Mouse (Mus musculus) embryonic facial prominence, embryonic 13.5 days (tissue): Measurements from ENCODE around the gene Pin4. TPM values are rescaled to one million over a fixed set of nuclear protein-coding genes. Genes with fewer than 3 reads are reported as not detected.
"Not testable (repeated sequence)": the region's sequence is repeated elsewhere in the genome, so short reads cannot be mapped to it uniquely, and the experiment has no call there.

Experiments
- ATAC-seq: fragments of 200-750 bp; cut with Nextera tagmentation; 2 replicates; pipeline ENCODE4 v1.8.0; 2017; ENCODE audit warnings: low read depth; ENCODE audit not compliant: insufficient number of reproducible peaks, insufficient read depth, low FRiP score, low TSS enrichment
- H3K27ac ChIP-seq: fragments of 300-500 bp; sonication (generic); 2 replicates; pipeline ENCODE4 v1.5.1; 2015; ENCODE audit warnings: moderate library complexity, mild to moderate bottlenecking, inconsistent platforms
- H3K27me3 ChIP-seq: fragments of 300-500 bp; sonication (generic); 2 replicates; pipeline ENCODE4 v1.6.1; 2015; ENCODE audit warnings: mild to moderate bottlenecking, inconsistent platforms
- H3K36me3 ChIP-seq: fragments of 300-500 bp; sonication (generic); 2 replicates; pipeline ENCODE4 v1.6.1; 2015; ENCODE audit warnings: mild to moderate bottlenecking, inconsistent platforms
- H3K4me1 ChIP-seq: fragments of 300-500 bp; sonication (generic); 2 replicates; pipeline ENCODE4 v1.6.1; 2015; ENCODE audit warnings: inconsistent platforms
- H3K4me2 ChIP-seq: fragments of 300-500 bp; sonication (generic); 2 replicates; pipeline ENCODE4 v1.6.1; 2015; ENCODE audit warnings: moderate library complexity, mild to moderate bottlenecking, inconsistent platforms
- H3K4me3 ChIP-seq: fragments of 300-500 bp; sonication (generic); 2 replicates; pipeline ENCODE4 v1.5.1; 2015; ENCODE audit warnings: mild to moderate bottlenecking, inconsistent platforms
- H3K9ac ChIP-seq: fragments of 300-500 bp; sonication (generic); 2 replicates; pipeline ENCODE4 v1.6.1; 2015; ENCODE audit warnings: mild to moderate bottlenecking, inconsistent platforms
- H3K9me3 ChIP-seq: fragments of 300-500 bp; sonication (generic); 2 replicates; pipeline ENCODE4 v1.6.1; 2016; ENCODE audit warnings: inconsistent platforms
- WGBS: fragments of 180-500 bp; shearing (Covaris S2); methylation state at CpG from one replicate; pipeline ENCODE4 v1.1.7; 2015; ENCODE audit warnings: mixed read lengths; 5-methylcytosine and 5-hydroxymethylcytosine counted together
- polyA plus RNA-seq: library from polyadenylated mRNA; unstranded; fragments of >200 nt; fragmentation: Nextera tagmentation; extraction: Ambion mirVana; gene quantifications from 2 replicates; pipeline ENCODE4 v1.2.1, GENCODE M21; 2015

Pin4 gene
- polyA plus RNA-seq, 1 experiment from 2014 or later = 69.1 TPM

DNA sequence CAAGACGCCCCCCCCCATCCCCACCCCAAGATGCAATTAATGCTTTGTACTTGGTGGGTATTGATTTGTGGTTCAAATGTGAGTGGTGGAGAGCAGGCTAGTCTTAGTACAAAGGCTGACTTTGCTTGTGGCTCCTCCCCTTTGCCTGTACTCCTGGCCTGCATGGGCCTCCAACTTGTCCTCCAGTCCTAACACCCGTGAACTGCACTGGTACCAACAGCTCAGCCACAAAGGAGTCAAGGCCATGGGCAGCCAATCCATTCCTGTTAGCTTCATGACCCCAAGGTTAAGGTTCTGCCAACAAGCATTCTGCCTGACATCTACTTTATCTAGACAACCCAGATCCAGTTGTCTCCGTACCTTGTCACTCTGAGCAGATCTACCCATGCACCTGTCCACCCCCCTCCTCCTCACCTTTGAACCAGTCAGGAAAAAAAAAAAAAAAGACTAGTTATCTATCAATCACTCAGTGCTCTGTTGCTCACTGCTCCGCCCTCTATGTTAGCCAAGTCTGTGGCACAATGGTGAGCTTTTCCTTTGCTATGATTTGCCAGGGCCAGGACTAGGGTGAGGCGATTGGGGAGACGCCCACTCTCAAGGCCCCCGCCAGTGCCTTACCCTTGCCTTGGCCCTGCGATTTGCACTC, 33.3 kb upstream of the Pin4 start:
- Histone ChIP-seq H3K9me3 (no peaks in the 10 kb centered on the region), H3K4me2 (no peak overlapping the region), H3K4me1 (peaks cover 6% of the 10 kb centered on the region; the same call in 1 of the 2 replicates), H3K27ac (no peak overlapping the region), H3K4me3 (no peak overlapping the region), H3K36me3 (no peaks in the 10 kb centered on the region), H3K27me3 (peaks cover 31% of the 10 kb centered on the region), H3K9ac (no peak overlapping the region)
- ATAC-seq = no peak
- 84% methylated on average over 8 of the region's 8 CpGs for WGBS

DNA sequence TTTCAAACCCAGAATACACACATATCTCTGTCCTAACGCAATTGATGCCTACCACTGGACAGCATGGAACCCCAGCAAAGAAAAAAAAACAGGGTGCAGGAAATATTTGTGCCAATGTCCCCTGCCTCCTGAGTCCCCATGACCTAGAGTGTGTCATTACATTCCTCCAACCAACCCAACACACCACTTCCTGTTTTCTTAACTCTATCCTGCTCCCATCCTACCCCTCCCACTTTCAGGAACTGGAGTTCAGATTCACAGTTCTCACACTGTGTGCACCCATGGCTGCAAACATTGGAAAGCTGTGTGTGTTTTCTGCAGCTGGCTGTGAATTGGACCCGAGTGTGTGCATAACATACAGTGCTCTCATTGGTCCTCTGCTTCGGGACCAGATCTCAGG, 28.6 kb upstream of the Pin4 start:
- H3K27me3 ChIP-seq = peaks cover 29% of the 10 kb centered on the region
- no peak overlapping the region for H3K27ac ChIP-seq
- H3K9me3 ChIP-seq = no peaks in the 10 kb centered on the region
- no peak for ATAC-seq
- H3K4me1 ChIP-seq = no peaks in the 10 kb centered on the region
- H3K9ac ChIP-seq = no peak overlapping the region
- H3K4me2 ChIP-seq = no peak overlapping the region
- no peaks in the 10 kb centered on the region for H3K36me3 ChIP-seq
- WGBS = 73% methylated on average over 3 of the region's 3 CpGs
- H3K4me3 ChIP-seq = no peak overlapping the region

DNA sequence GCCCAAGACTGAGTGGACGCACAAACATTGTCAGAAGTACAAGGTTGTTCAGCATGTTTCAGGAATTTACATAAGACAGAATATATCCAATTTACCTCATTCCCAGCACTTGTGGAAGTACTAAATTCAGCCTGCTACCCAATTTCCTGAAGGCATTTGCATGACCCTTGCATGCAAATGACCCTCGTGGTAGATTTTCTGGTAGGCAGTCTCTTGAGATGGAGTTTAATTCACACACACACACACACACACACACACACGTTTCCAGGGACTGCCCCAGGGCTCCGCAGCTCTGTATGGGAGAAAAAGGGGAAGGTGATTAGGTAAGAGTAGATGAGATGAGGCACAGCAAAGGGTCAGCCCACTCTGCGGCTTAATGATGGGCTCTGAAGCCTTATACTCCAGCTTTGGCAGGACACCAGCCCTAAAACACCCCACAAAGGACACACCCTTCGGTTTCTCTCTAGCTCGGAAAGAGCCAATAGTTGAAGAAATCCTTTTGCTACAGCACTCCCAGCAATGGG, 24.8 kb upstream of the Pin4 start:
- Histone ChIP-seq H3K4me1 (no peaks in the 10 kb centered on the region), H3K27ac (no peak overlapping the region), H3K9ac (no peak overlapping the region), H3K36me3 (no peaks in the 10 kb centered on the region), H3K4me3 (no peak overlapping the region), H3K9me3 (no peaks in the 10 kb centered on the region), H3K27me3 (peaks cover 18% of the 10 kb centered on the region), H3K4me2 (no peak overlapping the region)
- no peak for ATAC-seq
- 74% methylated on average over 7 of the region's 7 CpGs for WGBS

DNA sequence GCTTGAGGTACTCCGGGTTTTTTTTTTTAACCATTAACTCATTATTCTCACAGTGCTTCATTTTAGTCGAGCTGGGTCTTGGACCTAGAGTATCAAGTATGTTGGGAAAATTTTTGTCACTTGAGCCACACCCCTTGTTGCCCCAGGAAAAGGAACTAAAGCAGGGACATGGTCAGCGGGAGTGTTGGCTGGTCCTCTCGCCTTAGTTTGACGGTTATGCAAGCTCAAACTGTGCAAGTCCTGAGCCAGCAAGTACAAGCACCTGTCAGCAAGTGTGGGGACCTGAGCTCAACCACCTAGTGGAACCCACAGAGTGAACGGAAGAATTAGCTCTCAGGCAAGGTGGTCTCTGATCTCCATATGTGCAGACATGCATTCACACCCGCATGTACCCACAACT, 17.4 kb upstream of the Pin4 start:
- H3K4me2 ChIP-seq = no peak overlapping the region
- 61% methylated on average over 7 of the region's 7 CpGs for WGBS

GRCm38 (mm10) chrX:102103830-102104229, 15.4 kb upstream of the Pin4 start:
- not testable (repeated sequence) for H3K4me3 ChIP-seq, ATAC-seq, H3K9me3 ChIP-seq, H3K27ac ChIP-seq, H3K4me1 ChIP-seq, H3K36me3 ChIP-seq, H3K4me2 ChIP-seq, H3K9ac ChIP-seq
- 65% methylated on average over 2 of the region's 2 CpGs for WGBS
- peaks cover 22% of the 10 kb centered on the region; the same call in 1 of the 2 replicates for H3K27me3 ChIP-seq

More for the DNA sequence above, 17.4 kb upstream of the Pin4 start:
- Histone ChIP-seq H3K4me3 (no peak overlapping the region), H3K27ac (no peak overlapping the region), H3K36me3 (no peaks in the 10 kb centered on the region), H3K4me1 (no peaks in the 10 kb centered on the region), H3K27me3 (peaks cover 19% of the 10 kb centered on the region; the same call in 1 of the 2 replicates), H3K9me3 (no peaks in the 10 kb centered on the region), H3K9ac (no peak overlapping the region)
- no peak for ATAC-seq

GRCm38 (mm10) chrX:102109349-102109748, 9.9 kb upstream of the Pin4 start:
- WGBS = 74% methylated on average over 5 of the region's 5 CpGs
- H3K27me3 ChIP-seq = peaks cover 34% of the 10 kb centered on the region
- H3K4me1 ChIP-seq, H3K4me2 ChIP-seq, H3K9me3 ChIP-seq, H3K36me3 ChIP-seq, H3K4me3 ChIP-seq, H3K9ac ChIP-seq, ATAC-seq, H3K27ac ChIP-seq: not testable (repeated sequence)

GRCm38 (mm10) chrX:102115676-102116075, 3.6 kb upstream of the Pin4 start:
- 56% methylated on average over 4 of the region's 4 CpGs for WGBS
- Histone ChIP-seq H3K9ac (no peak overlapping the region), H3K27me3 (peaks cover 26% of the 10 kb centered on the region), H3K9me3 (no peaks in the 10 kb centered on the region), H3K36me3 (no peaks in the 10 kb centered on the region), H3K27ac (no peak overlapping the region), H3K4me3 (no peak overlapping the region), H3K4me2 (no peak overlapping the region), H3K4me1 (no peaks in the 10 kb centered on the region)
- no peak for ATAC-seq

GRCm38 (mm10) chrX:102121321-102121720, 2.1 kb downstream of the Pin4 start:
- no peak for ATAC-seq
- 79% methylated on average over 2 of the region's 2 CpGs for whole genome bisulfite sequencing
- no peaks in the 10 kb centered on the region for H3K9me3 ChIP-seq
- H3K4me1 ChIP-seq = no peaks in the 10 kb centered on the region
- no peak overlapping the region for H3K4me3 ChIP-seq
- H3K27ac ChIP-seq = no peak overlapping the region
- peaks cover 6% of the 10 kb centered on the region; the same call in 1 of the 2 replicates for H3K27me3 ChIP-seq
- no peak overlapping the region for H3K4me2 ChIP-seq
- H3K9ac ChIP-seq = no peak overlapping the region
- H3K36me3 ChIP-seq = peaks cover 15% of the 10 kb centered on the region

GRCm38 (mm10) chrX:102141157-102141556, 21.9 kb downstream of the Pin4 start:
- no peak overlapping the region for H3K9ac ChIP-seq
- peaks cover 9% of the 10 kb centered on the region; the same call in 1 of the 2 replicates for H3K27me3 ChIP-seq
- no peaks in the 10 kb centered on the region for H3K4me1 ChIP-seq
- H3K4me2 ChIP-seq = no peak overlapping the region
- no peak overlapping the region for H3K27ac ChIP-seq
- 78% methylated on average over 1 of the region's 1 CpGs for WGBS
- H3K9me3 ChIP-seq = no peaks in the 10 kb centered on the region
- H3K4me3 ChIP-seq = no peak overlapping the region
- ATAC-seq = no peak
- H3K36me3 ChIP-seq = peaks cover 30% of the 10 kb centered on the region

- Histone ChIP-seq H3K27ac (peak within 1 kb of the TSS; percentile 74), H3K9me3 (no peaks in the 10 kb centered on the region), H3K36me3 (no peaks in the 10 kb centered on the region), H3K4me2 (peak within 1 kb of the TSS; percentile 50), H3K27me3 (no peaks in the 10 kb centered on the region), H3K4me1 (no peaks in the 10 kb centered on the region), H3K9ac (peak within 1 kb of the TSS; percentile 65), H3K4me3 (peak within 1 kb of the TSS; percentile 49)
- 18% methylated on average over 42 of the region's 42 CpGs for WGBS
- peak; percentile 96 for ATAC-seq
These were observed 37.6 kb downstream of the Pin4 start, which contains the start of gene Ercc6l for GRCm38 (mm10) chrX:102156618-102157422. Gene Ercc6l, minus strand, starts transcription at chrX:102157091.

GRCm38 (mm10) chrX:102157423-102157791, 38.2 kb downstream of the Pin4 start:
- Histone ChIP-seq H3K27ac (peak overlapping the region; percentile 74), H3K4me1 (no peaks in the 10 kb centered on the region), H3K9me3 (no peaks in the 10 kb centered on the region), H3K4me3 (peak overlapping the region; percentile 49), H3K27me3 (no peaks in the 10 kb centered on the region), H3K4me2 (peak overlapping the region; percentile 45), H3K36me3 (no peaks in the 10 kb centered on the region), H3K9ac (peak overlapping the region; percentile 65)
- no peak for ATAC-seq
- WGBS = 43% methylated on average over 5 of the region's 5 CpGs

- no peaks in the 10 kb centered on the region for H3K36me3 ChIP-seq
- no peak overlapping the region for H3K27ac ChIP-seq
- H3K4me2 ChIP-seq = no peak overlapping the region
- WGBS = 25% methylated on average over 2 of the region's 2 CpGs
- no peaks in the 10 kb centered on the region for H3K27me3 ChIP-seq
- no peak overlapping the region for H3K4me3 ChIP-seq
- no peak overlapping the region for H3K9ac ChIP-seq
- no peaks in the 10 kb centered on the region for H3K9me3 ChIP-seq
- ATAC-seq = no peak
- no peaks in the 10 kb centered on the region for H3K4me1 ChIP-seq
These were observed 40.5 kb downstream of the Pin4 start for GRCm38 (mm10) chrX:102159778-102160177.
